Mouse (Mus musculus): ENCODE results near the gene Pnkd. TPM values are rescaled to one million over a fixed set of nuclear protein-coding genes. Genes with fewer than 3 reads are reported as not detected.

The Pnkd gene
- 10 to 100 TPM; 20.0 to 23.6 TPM for total RNA-seq (2023)

DNA sequence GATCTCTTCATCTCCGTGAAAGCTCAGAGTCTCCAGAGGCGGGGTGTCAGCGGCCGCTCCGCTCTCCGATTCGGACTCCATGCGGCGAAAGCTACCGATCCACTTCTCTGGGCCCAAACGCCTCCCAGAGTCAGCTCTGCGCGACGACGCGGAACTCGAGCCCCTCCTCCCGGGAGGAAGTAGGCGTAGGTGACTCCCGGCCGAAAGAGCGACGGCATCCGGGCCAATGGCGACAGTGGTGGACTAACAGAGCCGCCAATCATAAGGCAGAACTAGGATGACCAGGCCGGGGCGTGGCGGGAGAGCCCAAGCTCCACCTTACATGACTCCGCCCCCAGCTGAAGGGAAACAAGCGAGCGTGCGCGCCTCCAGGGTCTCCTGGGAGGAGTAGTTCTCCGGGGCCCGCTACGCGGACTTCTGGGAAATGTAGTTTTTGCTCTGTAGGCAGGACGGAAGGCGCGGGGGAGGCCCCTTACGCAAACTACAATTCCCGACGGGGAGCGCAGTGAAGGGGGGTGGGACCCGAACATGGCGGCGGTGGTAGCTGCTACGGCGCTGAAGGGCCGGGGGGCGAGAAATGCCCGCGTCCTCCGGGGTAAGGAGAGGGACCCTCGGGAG, at the start of gene Pnkd, which contains the start of gene Aamp:
Gene Pnkd, plus strand, starts transcription at position 388 of the 618 bp plus-strand sequence.
Gene Aamp, minus strand, starts transcription at position 196 of the 618 bp plus-strand sequence.

DNA sequence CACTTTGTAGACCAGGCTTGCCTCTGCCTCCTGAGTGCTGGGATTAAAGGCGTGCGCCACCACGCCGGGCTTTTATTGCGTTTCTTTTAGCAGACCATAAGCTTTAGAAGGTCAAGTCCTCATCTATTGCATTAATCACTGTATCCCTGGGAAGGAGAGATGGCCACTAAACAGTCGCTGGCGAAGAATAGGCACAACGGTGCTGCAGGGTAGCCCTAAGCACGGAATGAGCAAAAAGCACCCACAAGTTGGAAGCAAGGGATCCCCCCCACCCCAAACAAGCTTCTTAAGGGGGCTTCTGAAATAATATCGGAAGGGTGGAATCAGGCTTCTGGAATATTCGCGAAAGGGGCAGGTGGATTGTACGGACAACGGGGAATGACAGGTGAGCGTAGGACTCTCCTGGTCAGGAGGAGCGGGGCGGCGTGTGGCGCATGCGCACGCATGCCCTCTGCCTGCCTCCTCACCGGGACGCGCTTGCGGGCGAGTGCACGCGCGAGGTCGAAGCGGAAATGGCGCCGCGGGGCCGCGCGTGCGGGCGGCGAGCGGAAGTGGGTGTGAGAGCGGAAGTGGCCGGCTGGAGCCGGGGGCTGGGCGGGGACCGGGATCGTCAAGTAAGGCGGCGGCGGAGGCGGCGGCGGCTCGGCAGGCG, 48.7 kb upstream of the Pnkd start, which contains the start of gene Arpc2:
Gene Arpc2, plus strand, starts transcription at position 147 of the 652 bp plus-strand sequence.

DNA sequence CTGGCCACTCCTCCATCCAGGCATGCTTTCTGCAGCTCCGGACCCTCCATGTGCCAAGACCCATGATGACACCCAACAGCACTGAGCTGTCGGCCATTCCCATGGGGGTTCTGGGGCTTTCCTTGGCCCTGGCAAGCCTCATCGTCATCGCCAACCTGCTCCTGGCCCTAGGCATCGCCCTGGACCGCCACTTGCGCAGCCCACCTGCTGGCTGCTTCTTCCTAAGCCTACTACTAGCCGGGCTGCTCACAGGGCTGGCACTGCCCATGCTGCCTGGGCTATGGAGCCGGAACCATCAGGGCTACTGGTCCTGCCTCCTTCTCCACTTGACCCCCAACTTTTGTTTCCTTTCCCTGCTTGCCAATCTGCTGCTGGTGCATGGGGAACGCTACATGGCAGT, 6.2 kb upstream of the Pnkd start, which contains the start of gene Gpbar1:
Gene Gpbar1, plus strand, starts transcription at position 13 of the 400 bp plus-strand sequence.

DNA sequence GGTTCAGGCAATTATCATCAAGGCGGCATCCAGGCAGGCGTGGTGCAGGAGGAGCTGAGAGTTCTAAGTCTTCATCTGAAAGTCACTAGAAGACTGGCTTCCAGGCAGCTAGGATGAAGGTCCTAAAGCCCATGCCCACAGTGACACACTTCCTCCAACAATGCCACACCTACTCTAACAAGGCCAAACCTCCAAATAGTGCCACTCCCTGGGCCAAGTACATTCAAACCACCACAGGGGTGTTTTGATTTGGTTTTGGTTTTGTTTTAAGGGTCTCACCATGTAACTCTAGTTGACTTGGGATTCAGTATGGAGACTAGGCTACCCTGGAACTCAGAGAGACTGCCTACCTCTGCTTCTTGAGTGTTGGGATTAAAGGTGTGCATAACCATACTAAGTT, 20.8 kb downstream of the Pnkd start, which contains the start of gene Tmbim1:
Gene Tmbim1, minus strand, starts transcription at position 101 of the 400 bp plus-strand sequence.

DNA sequence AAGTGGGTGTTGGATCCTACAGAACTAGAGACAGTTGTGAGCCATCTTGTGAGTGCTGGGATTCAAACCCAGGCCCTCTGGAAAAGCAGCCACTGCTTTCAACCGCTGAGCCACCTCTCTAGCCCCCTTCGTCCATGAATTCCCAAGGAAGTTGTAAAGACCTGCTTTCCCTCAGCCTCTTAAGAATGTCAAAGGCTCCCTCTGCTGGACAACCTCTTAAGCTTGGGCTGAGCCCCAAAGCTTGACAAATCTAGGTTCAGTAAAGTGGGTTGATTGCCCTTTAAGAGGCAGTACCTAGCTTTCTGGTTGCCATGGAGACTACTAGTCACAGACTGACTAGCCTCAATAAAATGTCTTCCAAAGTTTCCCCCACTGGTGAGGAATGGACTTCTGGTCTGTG, 77.1 kb downstream of the Pnkd start, which contains the start of gene Catip:
Gene Catip, plus strand, starts transcription at position 297 of the 400 bp plus-strand sequence.

DNA sequence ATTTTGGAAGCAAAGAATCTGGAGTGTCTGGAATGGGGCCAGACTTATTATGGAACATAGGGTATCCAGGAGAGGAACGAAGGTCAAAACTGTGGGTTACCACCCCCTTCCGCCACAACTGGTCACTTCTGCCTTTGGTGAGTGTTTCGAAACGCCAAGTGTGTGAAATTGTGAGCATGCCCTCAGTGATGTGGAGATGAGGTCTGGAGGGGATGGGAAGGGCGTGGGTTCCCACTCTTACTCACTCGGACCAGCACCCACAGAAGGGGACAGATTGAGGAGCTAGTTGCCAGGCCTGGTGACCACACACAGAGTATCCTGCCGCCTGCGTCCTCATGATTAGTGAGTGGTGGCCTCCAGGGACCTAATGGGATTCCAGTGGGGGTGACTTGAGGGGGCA, 90.2 kb downstream of the Pnkd start, which contains the start of gene Slc11a1:
Gene Slc11a1, plus strand, starts transcription at position 216 of the 400 bp plus-strand sequence.

DNA sequence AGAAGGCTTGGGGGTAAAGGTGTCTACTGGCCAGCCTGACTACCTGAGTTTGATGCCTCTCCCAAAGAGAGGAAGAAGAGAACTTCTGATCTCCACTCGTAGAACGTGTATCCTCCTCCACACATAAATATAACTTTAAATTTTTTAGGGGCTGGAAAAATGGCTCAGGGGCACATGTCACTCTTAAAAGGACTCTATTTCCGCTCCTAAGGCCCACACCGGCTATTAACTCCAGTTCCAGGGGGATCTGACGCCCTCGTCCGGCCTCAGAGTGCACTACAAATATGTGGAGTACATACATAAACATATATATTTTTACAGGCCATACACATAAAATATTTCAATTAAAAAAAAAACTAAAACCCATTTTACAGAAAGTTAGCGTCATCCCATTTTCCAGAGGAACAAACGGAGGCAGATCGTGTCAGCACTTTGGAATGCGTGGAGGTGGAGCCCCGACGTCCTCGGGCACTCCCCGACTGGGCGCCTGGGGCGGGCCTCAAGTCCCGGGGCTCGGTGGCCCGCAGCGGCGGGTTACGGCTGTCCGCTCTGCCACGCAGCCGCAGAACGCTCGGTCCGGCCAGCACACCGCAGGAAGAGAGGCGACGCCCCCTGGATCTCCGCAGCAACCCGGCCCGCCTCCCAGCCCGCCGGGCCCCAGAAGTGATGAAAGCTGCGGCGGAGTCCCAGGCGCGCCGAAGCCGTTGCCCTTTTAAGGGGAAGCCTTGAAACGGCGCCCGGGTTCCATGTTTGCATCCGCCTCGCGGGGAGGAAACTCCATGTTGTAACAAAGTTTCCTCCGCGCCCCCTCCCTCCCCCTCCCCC, 106.4 kb downstream of the Pnkd start, which contains the start of gene Ctdsp1:
Gene Ctdsp1, plus strand, starts transcription at position 586 of the 825 bp plus-strand sequence.

Other genes starting within 250 kb of the Pnkd start
- 1 to 10 TPM; 3.3 to 8.2 TPM for gene Tns1, start 160.5 kb upstream of the Pnkd start, total RNA-seq (2023)
- gene Rufy4, start 159.4 kb upstream of the Pnkd start, total RNA-seq (2023), result not detected
- under 1 TPM in 1 of 2 experiments, not detected in 1; 0.30 TPM for gene Cxcr2, start 130.9 kb upstream of the Pnkd start, total RNA-seq (2023)
- not detected for gene Cxcr1, start 90.3 kb upstream of the Pnkd start, total RNA-seq (2023)
- gene Arpc2, start 48.8 kb upstream of the Pnkd start, total RNA-seq (2023), result 100 to 1,000 TPM; 427 to 429 TPM
- gene Gpbar1, start 6.4 kb upstream of the Pnkd start, total RNA-seq (2023), result 1 to 10 TPM; 2.1 to 2.3 TPM
- 100 to 1,000 TPM; 120 to 124 TPM for gene Aamp, start 192 bp upstream of the Pnkd start, total RNA-seq (2023)
- gene Tmbim1, start 20.7 kb downstream of the Pnkd start, total RNA-seq (2023), result 1 to 10 TPM; 3.4 to 3.6 TPM
- gene Catip, start 77.2 kb downstream of the Pnkd start, total RNA-seq (2023), result not detected
- gene Slc11a1, start 90.3 kb downstream of the Pnkd start, total RNA-seq (2023), result 1 to 10 TPM in 1 of 2 experiments, under 1 TPM in 1; 0.24 to 3.8 TPM
- 100 to 1,000 TPM; 115 to 120 TPM for gene Ctdsp1, start 106.6 kb downstream of the Pnkd start, total RNA-seq (2023)
- gene Vil1, start 124.4 kb downstream of the Pnkd start, total RNA-seq (2023), result not detected
- 10 to 100 TPM; 28.8 to 31.2 TPM for gene Cnot9, start 221.1 kb downstream of the Pnkd start, total RNA-seq (2023)